Mouse (Mus musculus): ENCODE measurements around the gene Fads6.

DNA sequence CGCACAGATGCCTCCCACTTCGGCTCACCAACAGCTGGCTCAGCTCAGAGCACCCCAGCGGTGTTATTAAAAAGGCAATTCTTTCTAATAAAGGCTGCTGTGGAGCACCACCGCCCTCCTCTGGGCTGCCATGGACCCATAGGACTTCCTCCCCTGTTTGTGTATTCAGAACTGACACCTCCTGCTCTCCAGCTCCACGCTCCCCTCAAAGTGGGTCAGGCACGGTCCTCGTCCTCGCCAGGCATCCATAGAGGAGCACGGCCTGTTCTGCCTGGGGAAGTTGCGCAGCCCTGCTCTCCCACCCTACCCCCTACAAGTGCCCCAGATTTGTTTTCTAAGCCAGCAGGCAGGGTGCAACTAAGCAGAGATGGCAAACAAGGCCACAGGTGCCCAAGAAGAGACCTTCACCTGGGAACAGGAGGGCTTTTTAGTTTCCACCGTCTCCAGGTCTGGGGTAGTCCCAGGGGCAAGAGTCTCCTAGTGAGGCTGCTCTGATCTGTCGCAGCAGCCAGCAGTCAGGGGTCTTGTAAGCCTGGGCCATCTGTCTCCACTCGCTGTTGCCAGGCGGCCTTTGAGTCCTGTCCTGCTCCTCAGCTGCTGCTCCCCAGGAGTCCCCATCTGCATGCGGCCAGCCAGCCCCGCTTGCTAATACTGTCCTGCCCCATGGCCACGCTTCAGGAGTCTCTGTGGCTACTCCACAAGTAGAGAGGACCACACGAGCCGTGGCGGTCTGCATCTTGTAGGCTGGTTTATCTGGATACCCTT is 63.8 kb downstream of the Fads6 start:
- TF ChIP-seq CTCF (IDR thresholded peaks at IDR 0.05; ENCODE audit: extremely low read depth, insufficient read depth, low read length), result peak; percentile 35
- TF ChIP-seq POLR2A (IDR thresholded peaks at IDR 0.05; ENCODE audit: extremely low read depth, insufficient read depth, low read length), result no peak

Measured in cortical plate, adult 2 months (tissue).